Mouse (Mus musculus) heart, adult 18-20 months (tissue): ENCODE data around the gene Gja5. TPM values are rescaled to one million over a fixed set of nuclear protein-coding genes. Genes with fewer than 3 reads are reported as not detected.

ENCODE experiments used
- DNase-seq, 2 experiments: peaks; one replicate each; pipeline ENCODE4 v3.0.0; 2021 to 2022; ENCODE audit warnings: mixed read lengths in 1 of 2
- long read RNA-seq, 2 experiments: library from polyadenylated mRNA; stranded (forward); transcript quantifications; one replicate each; pipeline ENCODE4 v2.0.0; 2021
- total RNA-seq, 2 experiments: library from RNA; stranded (reverse); gene quantifications; 2 replicates each; pipeline ENCODE4 v1.2.3; 2021

The Gja5 gene
- 10 to 100 TPM; 15.8 to 17.2 TPM for total RNA-seq
- long read RNA-seq, experiment 1, transcript Gja5-201 (2 exons, 3,109 nt), result major isoform, 7 of 7 reads
- long read RNA-seq, experiment 1, partial matches to known transcripts, result 0 of 7 reads
- long read RNA-seq, experiment 1, other reads (novel, unspliced or antisense), result 0 of 7 reads
- long read RNA-seq, experiment 2, partial matches to known transcripts, result 0 of 7 reads
- long read RNA-seq, experiment 2, other reads (novel, unspliced or antisense), result 3 of 7 reads

DNA sequence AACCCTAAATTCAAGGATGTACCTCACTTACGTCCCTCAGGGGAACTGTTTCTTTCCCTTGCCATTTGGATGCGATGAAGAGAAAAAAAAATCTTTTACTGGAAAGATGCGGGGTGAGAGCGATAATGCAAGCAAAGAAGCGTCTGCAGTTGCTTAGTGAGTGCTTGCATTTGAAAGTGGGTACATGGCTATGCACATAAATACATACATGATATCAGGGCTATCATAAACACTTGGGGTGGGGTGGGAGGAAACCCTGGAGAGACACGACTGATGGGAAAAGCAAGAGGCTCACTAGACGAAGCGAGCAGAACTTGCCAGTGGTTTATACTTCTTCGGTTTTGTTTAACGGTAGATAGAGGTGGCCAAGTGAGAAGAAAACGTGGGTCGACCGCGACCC is at the start of gene Gja5:
Gene Gja5 (plus strand): TSS at position 301 of the 400 bp plus-strand sequence.
- no peak for DNase-seq

DNA sequence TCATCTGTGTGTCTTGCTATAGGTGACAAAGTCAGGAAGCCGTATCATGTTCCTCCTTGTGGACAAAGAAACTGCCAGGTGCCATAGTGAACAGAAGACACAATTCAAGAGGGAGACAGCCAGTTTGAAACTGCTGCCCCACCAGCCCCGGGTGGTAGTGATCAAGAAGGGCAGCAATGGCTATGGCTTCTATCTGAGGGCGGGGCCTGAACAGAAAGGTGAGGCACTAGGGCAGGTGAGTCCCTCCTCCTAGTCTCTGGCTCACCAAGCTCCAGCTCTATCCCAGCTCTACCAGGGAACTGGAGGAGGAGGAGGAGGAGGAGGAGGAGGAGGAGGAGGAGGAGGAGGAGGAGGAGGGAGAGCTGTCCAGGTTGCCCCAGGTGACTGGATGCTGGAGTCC is 48.7 kb upstream of the Gja5 start:
- no peak for DNase-seq

DNA sequence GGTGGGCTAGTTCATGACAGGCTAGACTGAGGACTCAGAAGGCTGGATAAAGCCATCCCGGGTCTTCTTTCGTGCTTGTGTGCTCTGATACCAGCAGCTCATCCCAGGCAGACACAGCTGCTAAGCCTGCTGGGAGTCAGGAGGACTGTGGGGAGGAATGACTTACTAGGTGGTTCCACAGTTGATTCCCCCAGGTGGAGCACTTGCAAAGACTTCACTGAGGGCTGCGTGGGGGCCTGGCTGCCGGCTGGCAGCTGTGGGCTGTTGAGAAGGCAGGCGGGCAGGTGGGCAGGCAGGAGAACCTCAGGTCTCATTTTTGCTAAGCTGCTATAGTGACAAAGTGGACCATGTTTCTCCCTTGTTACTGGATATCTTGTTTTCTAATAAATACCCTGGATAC is 44.0 kb upstream of the Gja5 start:
- DNase-seq, result no peak

DNA sequence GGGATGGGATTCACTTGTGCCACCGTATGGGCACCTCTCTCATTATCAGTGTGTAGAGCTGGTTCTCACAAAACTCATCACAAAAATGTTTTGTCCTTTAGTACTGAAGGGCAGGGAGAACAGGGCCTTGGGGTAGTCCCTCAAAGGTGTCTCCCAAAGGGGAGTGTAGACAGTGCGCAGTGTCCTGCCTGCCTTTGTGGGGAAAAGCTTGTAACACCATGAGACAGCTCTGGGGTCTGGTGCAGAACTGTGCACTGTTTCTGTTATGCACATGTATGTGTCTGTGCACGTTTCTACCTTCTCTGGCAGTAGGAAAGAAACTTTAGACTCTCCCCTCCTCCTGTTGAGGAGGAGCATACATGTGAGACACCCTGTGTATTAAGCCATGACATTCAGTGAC is 36.6 kb upstream of the Gja5 start:
- no peak for DNase-seq

DNA sequence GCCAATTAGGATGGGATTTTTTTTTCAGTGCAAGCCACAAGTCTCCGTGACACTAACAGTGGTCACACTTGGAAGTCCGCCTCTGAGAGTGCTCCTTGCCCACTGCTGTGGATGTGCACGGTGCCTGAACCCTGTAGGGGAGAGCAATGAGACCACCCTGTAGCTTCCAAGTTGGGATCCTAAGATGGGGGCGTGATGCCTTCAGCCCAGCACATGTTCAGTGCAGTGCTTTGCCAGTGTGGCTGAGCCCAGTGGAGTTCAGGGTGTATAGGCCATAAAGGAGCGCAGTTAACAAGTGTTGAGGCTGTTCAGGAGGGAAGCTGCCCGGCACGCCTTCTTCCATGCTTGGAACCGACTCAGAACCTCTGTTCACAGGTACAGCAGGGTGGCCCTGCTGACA is 35.9 kb upstream of the Gja5 start:
- no peak for DNase-seq

DNA sequence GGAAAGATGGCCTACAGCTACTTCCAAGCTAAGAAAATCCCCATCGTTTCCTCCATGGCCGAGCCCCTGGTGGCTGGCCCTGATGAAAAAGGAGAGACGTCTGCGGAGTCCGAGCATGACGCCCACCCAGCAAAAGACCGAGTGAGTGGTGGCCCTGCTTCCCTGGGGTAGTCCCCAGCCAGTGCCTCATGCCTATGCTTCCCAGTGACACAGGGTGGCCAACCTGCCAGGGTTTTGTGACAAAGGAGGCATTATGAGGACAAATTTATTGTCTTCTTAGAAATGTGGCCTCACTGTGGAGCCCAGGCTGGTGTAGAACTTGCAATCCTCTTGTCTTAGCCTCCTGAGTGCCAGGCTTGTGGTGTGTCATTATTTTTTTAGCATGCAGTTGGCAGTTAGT is 35.4 kb upstream of the Gja5 start:
- no peak for DNase-seq

DNA sequence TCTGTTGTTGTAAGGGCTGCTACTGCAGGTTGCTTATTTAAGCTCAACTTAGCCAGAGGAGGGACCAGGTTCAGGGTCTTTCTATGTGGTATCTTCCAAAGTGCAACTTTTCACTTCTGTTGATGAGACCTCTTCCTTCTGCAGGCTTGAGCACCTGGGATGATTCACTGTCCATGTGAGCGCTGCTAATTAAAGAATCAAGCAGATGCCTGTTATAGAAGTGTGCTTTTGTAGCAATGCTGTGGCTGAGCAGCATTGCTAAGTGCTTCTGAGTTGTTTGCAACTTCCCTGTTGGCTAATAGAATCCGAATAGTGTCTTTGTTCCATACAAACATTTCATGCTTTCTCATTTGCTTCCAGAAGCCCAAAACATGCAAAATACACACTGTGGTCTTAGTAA is 34.2 kb upstream of the Gja5 start:
- no peak for DNase-seq

DNA sequence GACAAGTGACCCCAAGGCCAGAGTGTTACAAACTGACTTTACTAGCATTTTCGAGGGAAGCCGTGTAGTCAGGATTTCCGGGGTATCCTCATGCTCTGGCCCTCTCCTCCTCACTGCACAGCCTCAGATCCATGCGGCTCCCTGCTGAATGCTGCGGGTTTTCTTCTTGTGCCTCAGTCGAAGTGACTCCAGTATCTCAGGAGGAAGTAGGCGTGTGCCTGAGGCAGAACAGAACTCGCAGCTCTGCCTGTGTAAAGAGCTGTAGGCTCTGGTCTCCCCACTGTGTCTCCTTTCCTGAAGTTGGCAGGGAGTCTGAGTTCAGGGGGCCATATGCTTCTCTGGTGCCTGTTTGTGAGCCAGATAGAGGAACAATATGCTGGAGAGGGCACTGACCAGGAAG is 33.4 kb upstream of the Gja5 start:
- no peak for DNase-seq

DNA sequence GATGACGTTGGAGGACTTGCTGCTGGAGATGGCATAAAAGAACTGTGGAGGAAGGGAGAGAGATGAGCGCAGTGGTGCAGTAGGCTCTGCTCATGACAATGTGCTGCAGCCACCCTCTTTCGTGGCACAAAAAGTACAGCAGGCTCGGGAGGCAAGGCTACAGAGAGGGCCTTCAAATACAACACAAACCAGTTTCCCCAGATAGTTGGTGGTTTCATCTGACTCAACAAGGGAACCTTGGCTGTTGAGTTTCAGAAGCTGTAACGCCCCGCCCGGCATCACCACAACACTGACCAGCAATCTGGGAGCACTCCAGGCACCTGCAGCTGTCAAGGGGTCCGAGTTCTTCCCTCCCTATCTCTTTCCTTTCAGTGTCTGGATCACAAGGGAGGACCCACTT is 32.0 kb upstream of the Gja5 start:
- DNase-seq, result no peak

DNA sequence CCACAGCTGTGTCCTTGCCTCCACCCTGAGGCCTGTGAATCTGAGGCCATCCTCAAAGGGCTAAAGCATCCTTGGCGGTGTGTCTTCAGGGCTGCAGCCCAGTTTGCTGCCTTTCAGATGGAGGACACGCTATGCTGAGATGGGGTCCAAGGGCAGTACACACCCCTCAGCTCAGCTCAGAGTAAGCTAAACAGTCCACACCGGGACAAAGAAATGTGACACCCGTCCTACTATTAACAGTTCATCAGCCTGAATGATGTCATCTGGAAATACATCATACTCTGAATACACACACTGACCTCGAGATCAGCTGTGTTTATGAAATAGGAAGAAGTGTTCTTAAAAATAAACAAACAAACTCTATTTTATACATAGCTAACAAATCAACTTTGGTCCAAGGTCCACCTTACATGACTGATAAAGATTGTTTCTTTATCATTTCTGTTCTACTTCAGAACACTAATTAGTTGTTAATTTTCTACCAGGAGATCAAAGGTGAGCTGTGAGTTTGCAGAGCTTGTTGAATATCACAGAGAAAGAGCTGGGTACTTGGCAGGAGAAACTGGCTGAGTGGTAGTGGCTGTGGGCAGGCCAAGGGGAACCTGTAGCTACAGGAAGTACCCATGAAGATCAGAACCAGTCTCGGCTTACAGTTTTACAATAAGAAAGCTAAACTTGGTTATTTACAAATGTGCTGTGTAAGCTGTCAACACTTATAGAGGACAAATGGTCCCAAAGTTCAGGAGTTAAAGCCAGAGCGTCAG is 29.5 kb upstream of the Gja5 start:
- DNase-seq, result no peak

DNA sequence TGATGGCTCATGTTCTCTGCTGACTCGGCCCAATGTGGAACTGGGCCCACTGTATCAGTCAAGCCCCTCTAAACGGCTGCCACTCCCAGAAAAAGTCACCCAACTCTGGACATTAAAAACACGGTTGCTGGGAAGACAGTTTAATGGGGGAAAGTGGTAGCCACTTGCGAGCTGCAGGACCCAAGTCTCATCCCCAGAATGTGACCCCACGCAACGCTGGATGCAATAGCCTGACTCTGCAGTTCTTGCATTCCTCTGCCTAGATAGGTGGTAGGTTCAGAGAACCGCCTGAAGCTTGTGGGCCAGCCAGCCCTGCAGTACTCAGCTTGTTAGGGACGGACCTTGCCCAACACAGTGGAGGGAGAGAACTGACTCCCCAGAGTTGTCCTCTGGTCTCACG is 25.0 kb upstream of the Gja5 start:
- no peak for DNase-seq

DNA sequence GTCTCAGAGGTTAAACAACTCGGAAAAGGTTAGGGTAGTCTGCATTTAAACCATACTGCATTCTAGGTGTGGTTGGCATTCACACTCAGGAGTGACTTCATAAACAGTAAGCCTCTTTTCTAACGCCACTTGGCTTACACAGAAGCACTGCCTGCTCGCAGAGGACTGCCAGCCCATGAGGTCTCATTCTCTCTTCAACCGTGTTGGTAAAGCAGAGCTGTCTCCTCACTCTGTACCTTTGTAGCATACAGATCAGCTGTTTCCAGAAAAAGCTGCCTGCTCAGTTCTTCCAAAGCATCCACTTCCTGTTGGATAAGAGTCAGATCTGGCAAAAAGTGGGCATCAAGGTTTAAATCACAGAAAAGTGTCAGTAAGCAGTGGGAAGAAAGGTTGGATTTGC is 24.1 kb upstream of the Gja5 start:
- DNase-seq, result no peak

DNA sequence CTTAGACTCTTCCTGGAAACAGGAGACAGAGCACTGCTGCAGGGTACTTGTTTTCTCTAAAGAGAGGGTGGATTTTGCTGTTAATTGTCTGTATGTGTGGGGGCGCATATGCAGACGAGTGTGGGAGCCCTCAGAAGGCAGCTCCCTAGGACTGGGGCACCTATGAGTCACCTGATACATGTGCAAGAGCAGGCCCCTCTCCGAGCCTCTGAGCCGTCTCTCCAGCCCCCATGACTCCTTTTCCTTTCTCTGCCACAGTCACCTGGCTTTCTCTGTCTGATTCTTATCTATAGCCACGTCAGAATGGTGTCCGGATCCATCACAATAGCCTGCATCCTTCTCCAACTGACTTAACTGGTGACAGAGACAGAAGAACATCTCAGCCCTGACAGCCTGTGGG is 22.9 kb upstream of the Gja5 start:
- DNase-seq, result no peak

DNA sequence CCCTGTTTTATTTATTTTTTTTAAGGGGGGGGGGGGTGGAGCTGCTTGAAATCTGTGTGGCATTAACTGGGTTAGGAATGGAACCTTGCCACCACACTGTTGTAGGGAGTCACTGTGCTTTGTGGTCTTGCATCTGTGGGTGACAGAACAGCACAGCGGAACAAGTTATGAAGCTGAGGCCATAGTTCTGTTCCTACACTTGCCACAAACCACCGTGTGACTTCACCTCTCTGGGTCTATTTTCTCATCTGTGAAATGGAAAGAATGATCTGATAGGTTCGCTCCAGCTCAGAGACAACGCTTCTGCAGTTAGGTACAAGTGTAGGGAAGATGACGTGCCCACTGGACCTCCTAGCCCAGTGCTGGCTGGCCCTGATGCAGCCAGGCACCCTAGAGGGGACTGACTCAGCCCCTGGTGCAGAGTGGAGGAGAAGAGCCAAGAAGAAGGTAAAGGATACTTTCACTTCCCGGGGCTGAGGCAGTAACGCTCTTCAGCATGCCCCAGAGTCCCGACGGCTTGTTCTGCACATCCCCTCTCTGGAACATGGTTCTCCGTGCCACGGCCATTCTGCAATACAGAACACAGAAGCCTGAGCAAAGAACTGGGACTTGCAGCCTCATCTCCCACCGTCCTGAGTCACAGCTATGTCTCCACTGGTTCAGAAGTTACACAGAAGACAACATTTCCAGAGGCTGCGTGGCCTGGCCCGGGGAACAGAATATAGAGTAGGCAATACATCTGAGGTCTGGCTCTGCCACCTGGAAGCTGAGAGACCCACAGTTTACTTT is 22.2 kb upstream of the Gja5 start:
- DNase-seq, result no peak

DNA sequence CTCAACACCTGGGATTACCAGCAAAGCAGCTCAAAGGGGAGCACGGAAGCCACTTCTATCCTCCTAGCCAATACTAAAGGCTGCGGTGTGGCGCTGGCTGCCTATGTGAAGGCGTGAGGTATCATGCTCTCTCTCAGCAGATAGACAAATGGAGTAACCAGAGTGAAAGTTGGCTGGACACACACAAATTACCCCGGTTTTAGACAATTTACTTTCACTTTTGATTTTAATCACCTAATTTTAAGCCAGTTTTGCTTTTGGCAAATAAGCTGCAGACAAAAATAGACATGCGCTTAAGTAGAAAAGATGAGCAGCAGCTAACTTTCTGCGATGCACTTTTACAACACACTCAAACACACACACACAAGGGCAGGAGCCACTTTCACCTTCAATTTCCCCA is 20.8 kb upstream of the Gja5 start:
- no peak for DNase-seq

DNA sequence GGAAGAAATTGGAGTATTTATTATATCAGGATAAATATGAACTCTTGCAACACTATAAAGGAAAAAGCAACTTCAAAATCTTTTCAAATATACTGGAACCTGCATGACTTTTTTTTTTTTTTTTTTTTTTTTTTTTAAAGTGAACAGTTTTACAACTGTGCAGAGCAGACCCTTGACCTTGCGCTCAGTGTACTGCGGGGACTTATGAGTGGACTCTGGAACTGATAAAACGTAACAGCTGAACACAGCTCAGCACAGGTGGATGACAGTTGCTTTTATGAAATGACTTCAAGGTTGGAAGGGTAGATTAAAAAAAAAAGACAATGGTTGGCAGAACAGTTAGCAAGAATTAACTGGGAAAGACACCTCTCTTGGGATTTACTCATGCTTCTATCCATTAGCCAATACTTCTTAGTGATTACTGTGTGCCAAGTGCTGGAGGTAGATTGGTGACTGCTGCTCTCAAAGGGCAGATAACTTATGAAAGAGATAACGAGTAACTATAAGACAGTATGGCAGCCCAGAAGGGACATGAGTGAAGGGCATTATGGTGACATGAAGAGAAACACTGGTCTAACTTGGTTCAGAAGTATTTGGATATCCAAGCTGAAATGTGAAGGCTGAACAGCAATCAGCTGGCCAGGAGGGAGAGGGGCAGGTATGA is 2.0 kb upstream of the Gja5 start:
- DNase-seq, result no peak

DNA sequence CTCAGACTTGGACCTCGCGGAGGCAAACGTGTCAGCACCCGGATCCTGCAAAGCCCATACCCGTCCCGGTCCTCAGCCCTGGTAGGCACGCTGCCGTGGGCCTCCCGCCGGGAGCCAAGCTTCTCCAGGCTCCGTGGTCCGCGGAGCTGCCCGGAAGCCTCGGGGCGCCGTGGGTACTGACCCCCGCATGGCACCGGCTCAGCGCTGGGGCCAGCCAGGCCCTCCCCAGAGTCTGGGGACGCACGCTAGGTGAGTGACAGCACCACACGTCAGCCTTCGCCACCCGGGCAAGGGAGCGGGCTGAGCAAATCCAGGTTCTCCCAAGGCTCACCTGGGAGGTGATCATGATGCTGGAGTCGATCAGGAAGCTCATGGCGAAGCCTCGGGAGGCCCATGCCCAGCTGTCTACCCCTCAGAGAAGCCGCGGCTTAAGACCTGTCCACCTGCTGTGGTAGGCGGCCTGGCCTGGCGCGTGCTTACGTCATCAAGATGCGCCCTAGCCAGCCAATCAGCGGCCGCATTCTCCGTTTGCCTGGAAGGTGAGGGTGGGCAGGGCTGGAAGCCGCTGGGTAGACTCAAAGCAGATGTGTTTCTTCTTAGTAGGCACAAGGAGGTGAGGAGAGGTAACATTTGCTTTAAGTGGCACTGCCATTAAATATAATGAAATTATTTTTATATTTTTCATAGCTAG is 503 bp downstream of the Gja5 start, which contains the start of gene Gpr89:
Gene Gpr89 (minus strand): TSS at position 496 of the 691 bp plus-strand sequence.
- DNase-seq, result peak; percentile 93

DNA sequence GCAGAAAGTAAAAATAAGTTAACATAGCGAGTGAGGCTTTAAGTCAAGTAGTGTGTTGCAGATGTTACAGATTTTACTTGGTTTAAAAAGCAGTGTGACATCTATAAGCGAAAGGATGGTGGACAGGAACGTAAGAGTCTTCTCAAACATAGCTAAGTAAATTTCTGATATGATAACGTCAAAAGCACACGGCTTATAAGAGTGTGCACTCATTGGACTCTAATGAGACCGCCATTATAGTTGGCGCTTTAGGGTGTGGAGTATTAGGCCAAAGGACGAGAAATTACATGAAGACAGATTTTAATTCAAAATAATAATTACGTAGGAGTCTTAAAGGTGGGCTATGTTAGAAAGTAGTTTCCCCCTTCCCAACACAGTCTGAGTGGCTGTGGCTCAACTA is 1.1 kb downstream of the Gja5 start:
- no peak for DNase-seq

DNA sequence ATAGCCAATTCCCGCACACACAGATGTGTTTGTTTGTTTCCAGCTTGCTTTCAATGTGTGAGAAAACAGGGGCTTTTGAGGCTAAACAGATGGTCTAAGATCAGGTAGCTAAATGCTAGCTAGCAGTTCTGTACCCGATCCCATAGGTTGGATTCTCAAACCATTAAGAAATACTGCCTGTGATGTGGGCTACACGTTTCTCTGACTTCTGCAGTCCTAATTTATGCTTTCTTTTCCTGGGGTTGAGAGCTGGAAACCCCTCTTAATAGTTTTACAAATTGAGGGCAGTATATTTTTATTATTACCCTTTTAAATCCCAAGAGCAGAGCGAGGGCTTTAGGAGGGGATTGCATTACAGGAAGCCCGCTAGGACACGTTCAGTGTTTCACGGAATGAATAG is 16.5 kb downstream of the Gja5 start:
- no peak for DNase-seq

DNA sequence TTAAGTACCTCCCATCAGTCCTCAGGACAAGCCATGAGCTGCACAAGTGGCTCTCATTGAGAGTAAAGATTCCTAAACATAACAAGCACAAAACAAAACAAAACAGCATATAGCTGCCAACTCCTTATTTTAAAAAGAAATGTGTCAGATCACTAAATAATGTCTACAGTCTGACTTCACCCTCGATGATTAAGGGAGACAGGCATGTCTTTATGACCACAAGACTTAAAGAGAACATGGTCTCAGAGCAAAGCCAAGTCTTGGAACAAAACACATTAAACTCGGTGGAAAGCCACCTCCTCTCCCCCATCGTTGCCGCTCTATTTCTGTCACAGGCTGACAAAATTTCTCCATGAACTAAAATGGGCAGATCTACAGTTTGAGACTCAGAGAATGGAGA is 20.1 kb downstream of the Gja5 start:
- no peak for DNase-seq

DNA sequence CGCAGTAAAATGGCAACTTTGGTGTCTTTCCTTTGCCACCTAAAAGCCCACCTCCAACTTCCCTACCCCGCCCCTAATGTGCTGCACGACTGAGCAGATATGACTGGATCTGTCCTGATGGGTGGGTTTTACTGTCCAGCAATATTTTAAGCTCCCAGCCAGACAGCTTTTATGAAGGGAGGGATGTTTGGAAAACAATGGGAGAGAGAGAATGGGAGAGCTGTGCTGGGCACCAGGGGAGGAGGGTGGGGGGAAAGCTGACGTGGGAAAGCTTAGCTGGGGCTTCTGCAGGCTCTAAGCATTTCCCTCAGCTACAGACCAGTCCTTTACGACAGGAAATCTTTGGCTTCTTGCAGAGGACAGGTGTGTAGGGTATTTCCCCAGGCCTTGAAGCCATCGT is 21.4 kb downstream of the Gja5 start, which contains the start of gene Gja8:
Gene Gja8 (minus strand): TSS at position 101 of the 400 bp plus-strand sequence.
- no peak for DNase-seq

DNA sequence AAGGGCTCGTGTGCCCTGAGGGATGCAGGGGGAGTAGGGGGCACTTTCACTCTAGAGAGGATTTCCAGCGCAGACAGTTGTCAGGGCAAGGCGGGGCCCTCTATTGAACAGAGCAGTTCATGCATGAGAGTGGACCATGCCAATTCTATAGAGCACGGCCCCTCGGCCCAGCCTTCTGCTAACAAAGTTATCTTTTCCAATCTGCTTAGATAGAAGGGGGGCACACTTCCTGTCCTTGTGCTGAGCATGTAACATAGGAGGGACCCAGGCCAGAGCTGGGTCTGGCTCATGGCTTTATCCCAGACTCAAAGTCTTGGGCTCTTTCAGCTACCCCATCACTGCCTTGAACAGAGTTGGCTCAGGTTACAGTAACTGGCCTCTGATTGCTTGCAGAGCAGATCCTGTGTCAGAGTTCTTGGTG is 26.8 kb downstream of the Gja5 start:
- DNase-seq, result no peak
